Mouse (Mus musculus) CH12.LX (cell line): ENCODE results near the gene Tmem185b.

ENCODE experiments used
- CTCF ChIP-seq, 2 experiments: IDR thresholded peaks in 1 of 2; conservative IDR thresholded peaks in 1 of 2; 2 replicates each; pipeline ENCODE4 v1.5.1; 2011 to 2012; ENCODE audit warnings: low read depth in 2 of 2, low read length in 2 of 2, improper control_type of control experiment in 1 of 2, inconsistent platforms in 1 of 2, mild to moderate bottlenecking in 1 of 2, moderate library complexity in 1 of 2
- EP300 ChIP-seq: IDR thresholded peaks from 2 replicates; pipeline ENCODE4 v1.6.1; 2011; ENCODE audit warnings: low read length, improper control_type of control experiment
- ETS1 ChIP-seq: conservative IDR thresholded peaks from 2 replicates; pipeline ENCODE4 v1.6.1; 2012; ENCODE audit warnings: low read depth, mild to moderate bottlenecking, inconsistent platforms, low read length, improper control_type of control experiment, moderate library complexity
- JUND ChIP-seq: conservative IDR thresholded peaks from 2 replicates; pipeline ENCODE4 v1.6.1; 2011; ENCODE audit warnings: low read depth, low read length, improper control_type of control experiment
- MAFK ChIP-seq: IDR thresholded peaks from 2 replicates; pipeline ENCODE4 v1.6.1; 2011; ENCODE audit warnings: low read length, improper control_type of control experiment; ENCODE audit not compliant: insufficient replicate concordance
- POLR2AphosphoS2 ChIP-seq: IDR thresholded peaks from 2 replicates; pipeline ENCODE4 v1.6.1; 2011; ENCODE audit warnings: low read depth, low read length, improper control_type of control experiment
- RAD21 ChIP-seq: IDR thresholded peaks from 2 replicates; pipeline ENCODE4 v1.6.1; 2011; ENCODE audit warnings: low read depth, mild to moderate bottlenecking, low read length, improper control_type of control experiment, moderate library complexity
- UBTF ChIP-seq: IDR thresholded peaks from 2 replicates; pipeline ENCODE4 v1.6.1; 2012; ENCODE audit warnings: low read depth, mild to moderate bottlenecking, inconsistent platforms, low read length, improper control_type of control experiment, moderate library complexity
- USF2 ChIP-seq: conservative IDR thresholded peaks from 2 replicates; pipeline ENCODE4 v1.6.1; 2011; ENCODE audit warnings: low read depth, low read length, improper control_type of control experiment
- ZC3H11A ChIP-seq: IDR thresholded peaks from 2 replicates; pipeline ENCODE4 v1.6.1; 2012; ENCODE audit warnings: low read depth, mild to moderate bottlenecking, inconsistent platforms, low read length, improper control_type of control experiment

DNA sequence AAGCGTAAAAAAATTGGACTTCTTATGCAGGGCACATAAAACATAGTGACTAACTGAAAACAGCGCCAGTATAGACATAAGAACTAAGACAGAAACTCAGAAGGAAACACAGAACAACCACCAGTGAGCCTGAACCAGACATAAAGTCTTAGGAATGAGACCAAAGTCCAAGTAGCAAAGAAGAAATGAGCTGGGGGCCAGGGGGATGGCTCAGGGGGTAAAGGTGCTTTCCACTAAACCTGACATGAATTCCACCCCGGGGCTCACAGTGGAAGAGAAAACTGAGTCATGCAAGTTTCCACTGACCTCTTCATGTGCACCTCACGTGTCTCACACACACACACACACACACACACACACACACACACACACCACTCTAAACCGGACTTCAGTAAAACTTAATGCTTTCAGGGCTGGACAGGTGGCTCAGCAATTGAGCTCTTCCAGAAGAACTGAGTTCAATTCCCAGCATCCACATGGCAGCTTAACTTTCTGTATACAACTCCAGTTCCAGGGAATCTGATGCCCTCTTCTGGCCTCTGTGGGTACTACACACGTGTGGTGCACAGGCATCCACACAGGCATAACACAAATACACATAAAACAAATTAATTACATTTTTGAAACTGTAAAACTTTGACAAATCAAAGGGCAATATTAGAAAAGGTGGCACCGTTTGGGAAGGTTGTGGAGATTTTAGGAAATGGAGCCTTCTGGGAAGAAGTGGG lies 44.6 kb upstream of the Tmem185b start:
- no peak for TF ChIP-seq EP300
- TF ChIP-seq MAFK, result no peak
- peak; percentile 27 to 33; a peak in 3 of 4 replicates for TF ChIP-seq CTCF (conservative IDR thresholded peaks at IDR 0.05 in 1 of 2, IDR thresholded peaks at IDR 0.05 in 1 of 2; ENCODE audit: low read depth in 2 of 2, low read length in 2 of 2)
- TF ChIP-seq UBTF, result no peak
- TF ChIP-seq ETS1, result no peak
- no peak for TF ChIP-seq ZC3H11A
- TF ChIP-seq USF2, result no peak
- no peak for TF ChIP-seq POLR2AphosphoS2
- TF ChIP-seq JUND, result no peak
- no peak; the same call in none of the 2 replicates for TF ChIP-seq RAD21
